Mouse (Mus musculus) lung, postnatal 14 days (tissue): ENCODE measurements around the gene Abtb2.

Source experiments
- DNase-seq: peaks from one replicate; pipeline ENCODE4 v3.0.0; 2021

The Abtb2 gene

DNA sequence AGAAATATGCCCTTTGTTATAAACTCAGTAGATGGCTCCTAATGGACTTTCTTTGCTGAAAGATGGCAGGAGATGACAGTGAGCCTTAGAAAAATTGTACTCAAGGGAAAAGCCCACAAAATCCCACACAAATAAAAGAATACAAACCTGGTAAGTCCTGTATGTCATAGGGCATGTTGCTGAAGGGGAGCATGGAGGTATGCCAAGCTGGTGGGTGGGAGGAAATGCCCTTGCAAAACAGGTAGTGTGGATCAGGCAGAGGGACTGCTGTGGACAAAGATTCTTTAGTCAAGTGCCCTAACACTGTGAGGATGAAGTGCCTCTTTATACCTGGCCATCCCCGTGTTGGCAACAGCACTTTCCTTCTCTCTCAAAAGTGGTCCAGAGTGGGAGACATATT, 126.7 kb downstream of the Abtb2 start:
- DNase-seq, result no peak

DNA sequence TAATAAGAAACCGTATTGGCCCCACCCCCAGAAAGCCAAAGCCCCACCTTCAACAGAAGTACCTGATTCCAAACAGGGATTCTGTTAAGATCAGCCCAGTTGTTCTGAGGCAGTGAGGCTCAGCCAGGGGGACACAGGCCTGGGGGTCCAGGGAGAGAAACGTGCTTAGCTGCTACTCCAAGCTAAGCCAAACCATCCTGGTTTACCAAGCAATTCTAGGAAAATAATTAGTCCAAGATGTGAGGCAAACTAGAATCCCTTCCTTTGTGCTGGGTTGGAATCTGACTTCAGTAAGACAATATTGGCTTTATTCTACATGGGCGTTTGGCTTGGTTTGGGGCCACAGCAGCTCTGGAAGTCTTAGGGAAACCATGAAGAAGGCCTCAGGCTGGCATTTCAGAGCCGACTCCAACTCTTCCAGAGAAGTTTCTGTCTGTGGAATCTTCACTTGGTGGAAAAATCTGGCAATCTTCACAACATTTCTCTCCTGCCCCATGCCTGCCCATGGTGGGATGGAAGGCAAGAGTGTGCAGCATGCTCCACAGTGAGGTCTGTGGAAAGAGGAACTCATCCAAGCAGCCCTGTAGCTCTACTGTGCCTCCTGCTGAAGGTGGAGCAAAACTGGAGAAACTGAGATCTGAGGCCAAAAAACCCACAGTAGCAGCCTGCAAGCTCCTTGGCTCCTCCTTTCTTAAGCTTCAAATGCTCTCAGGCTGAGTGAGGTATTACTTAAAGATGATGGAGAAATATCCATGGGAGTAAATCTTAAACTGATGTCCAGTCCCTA, 128.9 kb downstream of the Abtb2 start:
- no peak for DNase-seq

DNA sequence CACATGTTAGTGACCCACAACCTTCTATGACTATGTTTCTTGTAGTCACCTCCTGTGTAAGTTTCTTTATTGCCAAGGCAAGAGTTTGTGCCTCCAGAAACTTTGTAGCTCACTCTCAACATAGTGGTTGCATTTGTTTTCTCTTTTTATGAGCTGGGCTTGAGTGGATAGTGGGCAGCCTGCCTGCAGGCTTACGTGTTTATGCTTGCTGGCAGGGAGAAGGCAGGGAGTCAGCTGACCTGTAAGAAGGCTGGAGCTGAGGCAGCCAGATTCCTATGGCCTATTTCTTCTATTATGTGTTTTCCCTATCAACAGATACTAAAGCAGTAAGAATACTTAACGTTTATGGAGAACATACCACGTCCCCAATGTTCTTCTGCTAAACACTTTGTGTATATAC, 130.1 kb downstream of the Abtb2 start:
- DNase-seq, result peak; percentile 67

DNA sequence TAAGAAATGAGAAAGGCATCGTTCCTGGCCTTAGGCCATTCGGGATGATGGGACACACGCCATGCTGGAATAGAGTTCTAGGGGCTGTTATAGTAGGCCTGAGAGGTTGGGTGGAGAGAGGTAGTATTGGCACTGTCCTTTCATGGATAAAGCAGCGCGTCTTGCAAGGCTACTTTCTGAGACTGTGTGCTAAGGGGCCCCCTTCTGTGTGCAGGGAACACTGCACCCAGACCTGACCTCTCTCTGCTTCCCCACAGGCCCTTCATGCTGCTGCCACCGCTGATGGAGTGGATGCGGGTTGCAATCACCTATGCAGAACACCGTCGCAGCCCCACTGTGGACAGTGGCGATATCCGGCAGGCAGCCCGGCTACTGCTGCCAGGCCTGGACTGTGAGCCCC, 134.4 kb downstream of the Abtb2 start:
- no peak for DNase-seq

DNA sequence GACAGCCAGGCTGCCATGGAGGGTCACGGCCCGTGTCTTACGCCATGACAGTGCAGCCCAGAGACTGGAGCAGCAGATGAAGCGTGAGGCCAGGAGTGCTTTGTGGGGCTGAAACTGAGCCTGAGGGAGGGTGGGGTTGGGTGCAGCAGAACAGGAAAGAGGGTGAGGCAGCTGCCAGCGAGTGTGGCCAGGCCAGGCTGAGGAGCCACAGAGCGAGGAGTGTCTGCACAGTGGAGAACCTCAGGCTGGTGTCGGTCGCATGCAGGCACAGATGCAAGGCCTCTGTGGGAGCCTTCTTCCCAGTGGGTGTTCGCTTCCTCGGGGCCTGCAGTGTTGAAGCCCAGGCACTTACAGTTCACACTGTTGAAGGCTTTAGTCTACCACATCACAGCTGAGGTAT, 137.2 kb downstream of the Abtb2 start:
- no peak for DNase-seq

DNA sequence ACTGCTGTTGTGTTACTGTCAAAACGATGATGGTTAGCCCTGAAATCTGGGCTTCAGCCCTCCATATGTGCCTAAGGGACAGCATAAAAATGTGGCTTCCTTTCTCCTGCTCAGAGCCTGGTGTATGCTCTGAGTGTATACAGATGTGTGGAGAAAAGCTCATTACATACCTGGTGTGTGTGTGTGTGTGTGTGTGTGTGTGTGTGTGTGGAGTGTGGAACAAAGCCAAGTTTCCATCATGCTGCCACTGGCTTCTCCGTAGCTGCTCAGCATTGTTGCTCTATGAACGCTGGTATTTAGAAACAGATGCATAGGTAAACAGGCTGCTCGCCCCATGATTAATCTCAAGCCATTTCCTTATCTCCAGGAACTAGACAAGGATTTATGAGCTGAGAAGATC, 137.8 kb downstream of the Abtb2 start:
- DNase-seq, result no peak

DNA sequence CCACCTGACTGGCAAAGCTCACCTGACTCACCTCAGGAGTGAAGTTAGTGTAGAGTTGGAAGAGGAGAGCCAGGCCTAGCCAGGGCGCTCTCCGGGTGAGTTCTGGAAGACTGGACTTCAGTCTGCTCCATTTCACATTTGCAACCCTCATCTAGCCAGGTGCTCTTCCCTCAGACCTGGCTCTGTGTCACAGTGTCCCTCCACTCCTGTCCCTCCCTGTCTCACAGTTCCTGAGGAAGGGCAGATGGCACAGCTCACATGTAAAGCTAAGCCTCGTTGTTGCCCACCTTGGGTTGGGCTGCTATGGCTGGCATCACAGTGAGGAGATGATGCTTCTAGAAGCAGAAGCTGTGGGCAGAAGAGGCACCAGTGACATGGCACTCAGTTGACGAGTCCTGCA, 139.7 kb downstream of the Abtb2 start:
- DNase-seq, result no peak

DNA sequence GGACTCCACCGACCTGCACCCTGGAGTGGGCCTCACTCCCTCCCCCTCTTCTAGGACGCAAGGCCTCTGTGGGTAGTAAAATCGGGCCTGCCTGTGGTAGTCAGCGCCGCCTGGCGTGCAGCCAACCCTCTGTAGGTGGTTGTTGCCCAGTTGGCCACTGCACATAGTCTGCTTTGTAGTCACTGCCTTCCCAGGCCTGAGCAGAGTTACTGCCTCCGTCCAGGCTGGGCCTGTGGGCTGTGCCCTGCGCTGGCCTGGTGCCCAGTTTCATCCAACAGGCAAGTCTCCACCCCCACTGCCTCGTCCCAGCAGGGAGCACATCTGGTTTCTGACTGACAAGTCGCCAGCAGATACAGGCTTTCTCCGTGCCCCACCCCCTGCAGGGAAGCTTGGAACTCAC, 140.1 kb downstream of the Abtb2 start:
- peak; percentile 58 for DNase-seq

DNA sequence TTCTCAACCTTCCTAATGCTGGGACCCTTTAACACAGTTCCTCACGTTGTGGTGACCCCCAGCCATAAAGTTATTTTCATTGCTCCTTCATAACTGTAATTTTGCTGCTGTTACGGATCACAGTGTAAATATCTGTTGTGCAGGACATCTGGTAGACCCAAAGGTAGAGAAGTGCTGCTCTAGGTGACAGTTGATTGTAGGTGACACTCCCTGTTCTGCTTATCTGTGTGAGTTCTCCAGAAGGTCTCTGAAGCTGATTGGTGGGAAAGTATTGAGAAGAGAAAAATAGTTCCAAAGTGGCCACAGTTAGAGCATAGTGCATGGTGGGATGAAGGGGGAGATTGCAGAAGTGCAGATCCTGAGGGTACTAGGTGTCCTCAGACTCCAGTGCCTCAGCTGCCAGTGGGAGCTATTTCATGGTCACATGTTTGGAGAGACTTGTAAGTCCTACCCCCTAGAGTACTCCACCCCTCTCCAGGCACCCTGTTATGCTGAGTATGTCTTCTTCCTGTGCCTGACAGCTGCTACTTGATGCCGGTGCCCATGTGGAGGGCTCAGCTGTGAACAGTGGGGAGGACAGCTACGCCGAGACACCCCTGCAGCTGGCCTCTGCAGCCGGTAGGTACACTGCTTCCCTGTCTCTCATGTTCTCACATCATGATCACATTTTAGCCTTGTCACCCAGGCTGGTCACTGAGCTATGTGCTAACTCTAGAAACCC, 141.1 kb downstream of the Abtb2 start:
- DNase-seq, result no peak

DNA sequence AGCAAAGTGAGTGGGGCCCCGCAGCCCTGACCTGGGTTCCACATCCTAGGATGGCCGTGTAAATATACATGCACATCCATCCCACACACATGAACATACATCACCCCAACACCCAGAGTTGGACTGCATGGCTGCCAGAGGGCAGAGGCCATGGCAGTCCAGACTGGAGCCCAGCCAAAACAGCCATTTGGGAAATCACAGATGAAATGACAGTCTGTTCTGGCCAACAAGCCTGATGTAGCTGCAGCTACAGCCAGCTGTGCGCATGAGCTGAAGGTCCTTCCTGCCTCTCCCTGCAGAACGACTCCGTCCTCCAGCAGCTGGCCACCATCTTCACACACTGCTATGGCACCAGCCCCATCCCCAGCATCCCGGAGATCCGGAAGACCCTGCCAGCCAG, 144.7 kb downstream of the Abtb2 start:
- peak; percentile 57 for DNase-seq

DNA sequence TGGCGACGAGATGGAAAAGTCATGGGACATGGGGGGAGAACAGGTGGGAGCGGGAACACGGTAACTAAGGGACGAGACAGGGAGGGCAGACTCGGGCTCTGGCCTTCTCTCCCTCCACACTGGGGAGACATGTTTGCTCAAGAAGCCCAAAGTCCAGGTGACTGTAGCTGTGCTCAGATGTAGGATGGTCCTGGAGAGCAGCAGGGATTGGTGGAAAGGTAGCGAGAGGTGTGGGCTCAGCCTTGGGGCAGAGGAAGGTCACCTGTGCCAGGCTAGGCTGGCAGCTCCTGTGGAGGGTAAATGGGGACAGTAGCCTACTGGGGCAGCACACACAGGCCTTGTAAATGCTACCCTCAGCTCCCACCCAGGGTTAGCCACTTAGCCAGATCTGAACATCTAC, 147.7 kb downstream of the Abtb2 start:
- no peak for DNase-seq

DNA sequence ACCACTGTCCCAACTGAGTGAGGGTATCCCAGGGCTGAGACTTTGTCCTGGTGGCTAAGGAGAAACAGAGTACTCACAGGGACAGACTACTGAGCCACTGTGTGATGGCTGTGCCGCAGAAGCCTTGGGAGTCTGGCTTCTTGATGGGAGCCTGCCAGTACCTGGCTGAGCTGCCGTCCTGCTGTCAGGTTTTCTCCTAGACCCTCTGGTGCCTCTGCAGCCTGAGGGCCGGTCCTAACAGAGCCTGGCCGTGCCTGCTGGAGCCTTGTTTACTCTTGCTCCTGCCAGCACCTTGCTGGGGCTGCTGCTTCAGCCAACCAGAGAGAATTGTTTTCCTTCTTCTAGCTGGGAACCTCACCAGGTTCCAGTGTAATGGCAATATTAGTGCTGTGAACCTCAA, 148.3 kb downstream of the Abtb2 start:
- no peak for DNase-seq

DNA sequence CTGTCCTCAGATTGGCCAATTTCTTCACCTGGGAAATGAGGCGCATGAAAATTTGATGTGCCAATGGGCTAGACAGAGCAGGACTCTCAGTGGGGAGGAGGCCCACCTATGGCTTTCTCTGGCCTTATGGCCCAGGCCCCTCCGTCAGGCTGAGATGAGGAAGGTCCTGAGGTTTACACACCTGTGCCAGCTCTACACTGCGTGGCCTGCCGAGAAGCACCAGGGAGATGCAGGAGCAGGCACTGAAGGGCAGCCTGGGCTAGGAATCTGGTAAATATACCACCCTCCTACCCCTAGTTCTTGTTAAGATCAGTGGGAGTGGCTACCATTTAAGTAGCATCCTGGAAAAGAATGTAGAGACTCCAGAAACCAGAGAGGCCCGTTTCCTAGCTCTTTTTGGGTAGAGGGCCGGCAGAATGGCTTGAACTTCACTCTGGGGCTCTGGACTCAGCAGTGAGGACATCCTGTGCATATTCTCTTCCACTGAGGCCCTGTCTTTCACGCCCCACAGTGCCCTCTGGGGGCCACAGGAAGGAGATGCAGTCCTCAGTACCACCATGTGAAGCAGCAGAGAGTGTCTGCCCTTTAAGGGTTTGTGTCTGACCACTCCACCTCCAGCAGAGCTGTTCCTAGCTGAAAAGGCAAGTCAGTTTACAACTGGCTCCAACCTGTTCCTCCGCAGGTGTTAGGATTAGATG, 152.6 kb downstream of the Abtb2 start:
- DNase-seq, result peak; percentile 76

DNA sequence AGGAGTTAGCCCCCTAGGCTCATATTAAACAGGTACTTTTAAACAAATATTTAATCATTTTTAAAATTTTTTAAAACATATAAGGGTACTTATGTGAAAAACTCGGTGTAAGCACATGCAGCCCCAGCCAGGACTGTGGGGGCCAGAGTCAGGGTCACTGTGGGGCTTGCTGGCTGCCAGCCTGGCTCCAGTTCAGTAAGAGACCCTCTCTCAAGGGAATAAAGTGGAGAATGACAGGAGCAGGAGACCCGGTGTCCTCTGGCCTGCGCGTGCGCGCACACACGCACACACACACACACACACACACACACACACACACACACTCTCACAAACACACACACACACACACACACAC, 153.2 kb downstream of the Abtb2 start:
- no peak for DNase-seq

DNA sequence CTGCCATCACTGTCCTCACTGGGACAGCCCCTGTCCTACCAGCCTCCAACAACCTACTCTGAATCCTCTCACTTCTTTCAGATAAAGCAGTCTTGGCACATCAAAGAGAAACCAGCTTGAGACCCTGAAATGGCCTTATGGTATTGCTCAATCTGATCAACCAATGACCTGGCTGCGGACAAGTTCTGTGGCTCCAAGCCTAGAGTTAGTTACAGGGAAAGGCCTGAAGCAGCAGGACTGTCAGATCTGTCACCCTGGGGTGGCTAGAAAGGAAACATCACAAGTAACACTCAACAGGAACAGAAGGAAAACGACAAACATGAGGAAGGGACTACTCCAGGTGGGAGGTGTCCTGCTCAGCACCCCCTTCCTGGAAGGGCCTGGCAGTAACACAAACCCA, 158.4 kb downstream of the Abtb2 start:
- peak; percentile 14 for DNase-seq

DNA sequence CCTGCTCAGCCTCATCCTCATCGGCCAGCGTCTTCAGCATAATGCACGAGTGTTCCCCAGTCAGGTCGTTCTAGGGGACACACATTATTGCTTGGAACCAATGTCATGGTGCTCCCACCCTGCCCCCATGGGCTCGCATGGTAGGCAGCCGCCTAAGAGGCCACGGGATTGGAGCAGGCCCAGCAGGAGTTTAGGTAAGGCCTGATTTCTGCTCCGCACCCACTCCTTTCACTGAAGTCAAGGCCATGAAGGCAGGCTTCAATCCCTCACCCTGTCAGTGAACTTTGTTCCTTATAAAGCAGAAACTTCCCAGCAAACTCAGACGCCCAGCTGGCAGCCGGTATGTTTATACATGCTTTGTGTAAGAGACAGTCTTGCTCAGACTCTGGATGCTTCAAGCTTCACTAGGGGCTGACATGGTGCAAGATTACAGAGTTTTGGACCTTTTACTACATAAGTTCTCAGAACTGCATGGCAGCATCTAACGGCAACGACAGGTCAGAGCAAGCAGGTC, 162.0 kb downstream of the Abtb2 start:
- peak; percentile 20 for DNase-seq

DNA sequence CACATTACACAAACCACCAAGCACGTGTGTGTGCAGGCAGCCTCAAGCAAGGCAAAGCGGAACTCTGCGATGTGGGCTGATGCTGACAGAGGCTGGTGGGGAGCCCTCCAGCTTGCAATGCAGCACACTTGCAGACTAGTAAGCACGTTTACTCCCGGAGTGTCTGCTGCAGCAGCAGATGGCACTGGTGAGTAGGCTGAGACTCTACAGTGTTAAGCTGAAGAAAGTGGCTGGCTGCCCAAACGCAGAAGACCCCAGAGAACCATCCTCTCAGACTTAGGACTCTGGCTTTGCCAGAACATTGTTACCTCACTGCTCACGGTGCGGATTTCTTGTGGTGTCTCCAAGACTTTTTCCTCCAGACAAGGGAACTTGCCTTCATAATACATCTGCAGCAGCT, 164.9 kb downstream of the Abtb2 start:
- DNase-seq, result no peak

DNA sequence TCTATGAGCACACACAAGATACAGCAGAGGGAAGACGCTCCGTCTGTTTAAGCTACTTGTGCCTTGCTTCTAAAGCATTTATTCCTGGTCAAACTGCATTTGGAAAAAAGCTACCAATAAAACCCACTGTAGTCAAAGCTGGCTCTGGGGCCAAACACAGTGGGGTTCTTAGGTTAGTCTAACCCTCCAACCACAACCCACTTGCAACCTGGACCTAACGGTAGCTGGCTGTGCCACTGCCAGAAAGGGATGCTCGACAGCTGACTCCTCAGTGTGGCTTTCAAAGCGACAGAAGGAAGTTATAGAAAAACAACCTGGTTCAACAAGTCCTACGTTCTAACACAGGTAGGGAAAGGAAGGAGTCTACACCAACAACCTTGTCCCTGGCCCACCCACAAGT, 165.3 kb downstream of the Abtb2 start:
- DNase-seq, result no peak

DNA sequence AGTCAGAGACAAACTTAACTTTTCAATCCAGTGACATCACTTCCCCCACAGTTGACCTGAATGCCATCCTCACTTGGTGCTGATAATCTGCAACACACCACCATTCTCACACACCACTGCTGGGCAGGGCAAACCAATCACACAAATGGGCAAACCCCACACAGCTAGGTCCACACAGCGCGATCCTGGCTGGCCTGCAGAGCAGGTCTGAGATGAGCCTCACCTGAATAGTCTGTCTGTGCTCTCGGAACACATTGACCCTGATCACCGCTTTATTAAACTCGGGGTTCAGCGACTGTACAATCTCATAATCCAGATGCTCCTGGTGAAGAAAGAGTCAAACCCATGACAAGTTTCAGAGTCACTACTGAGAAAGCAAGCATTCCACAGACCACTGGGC, 176.7 kb downstream of the Abtb2 start:
- DNase-seq, result no peak

DNA sequence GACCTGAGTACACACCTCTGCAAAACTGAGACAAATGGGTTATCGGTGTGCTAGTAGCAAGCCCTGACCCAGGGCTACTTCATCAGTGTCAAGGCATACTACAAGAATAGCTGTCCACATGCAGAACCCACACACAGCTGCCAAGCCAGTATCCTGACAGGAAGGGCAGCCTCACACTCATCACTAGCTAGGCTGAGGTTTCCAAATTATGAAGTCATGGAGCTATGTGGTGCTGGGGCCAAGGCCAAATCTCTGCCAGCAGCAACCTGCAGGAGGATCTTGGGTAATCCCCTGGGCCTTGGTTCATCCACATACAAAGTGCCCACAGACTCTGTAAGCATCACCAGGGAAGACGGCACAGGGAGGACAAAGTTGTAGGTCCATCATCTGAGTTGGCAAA, 177.4 kb downstream of the Abtb2 start:
- DNase-seq, result no peak

DNA sequence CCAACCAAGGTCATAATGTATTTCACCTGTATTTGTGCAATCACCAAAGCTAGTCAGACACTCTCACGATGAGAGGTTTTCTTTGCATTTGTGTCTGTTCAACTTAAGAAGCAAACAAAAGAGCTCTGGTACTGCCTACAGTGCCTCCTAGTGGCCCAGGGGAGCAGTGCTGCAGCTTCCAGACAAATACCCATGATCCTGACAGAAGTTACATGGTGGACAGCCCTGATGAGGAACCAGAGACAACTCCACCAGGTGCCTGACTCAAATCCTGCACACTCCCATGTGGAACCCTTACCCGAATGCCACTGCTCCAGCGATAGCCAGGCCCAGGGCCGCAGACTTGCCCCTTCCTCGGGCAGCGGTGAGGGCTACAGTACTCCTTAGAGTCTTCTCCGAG, 177.9 kb downstream of the Abtb2 start:
- peak; percentile 75 for DNase-seq

DNA sequence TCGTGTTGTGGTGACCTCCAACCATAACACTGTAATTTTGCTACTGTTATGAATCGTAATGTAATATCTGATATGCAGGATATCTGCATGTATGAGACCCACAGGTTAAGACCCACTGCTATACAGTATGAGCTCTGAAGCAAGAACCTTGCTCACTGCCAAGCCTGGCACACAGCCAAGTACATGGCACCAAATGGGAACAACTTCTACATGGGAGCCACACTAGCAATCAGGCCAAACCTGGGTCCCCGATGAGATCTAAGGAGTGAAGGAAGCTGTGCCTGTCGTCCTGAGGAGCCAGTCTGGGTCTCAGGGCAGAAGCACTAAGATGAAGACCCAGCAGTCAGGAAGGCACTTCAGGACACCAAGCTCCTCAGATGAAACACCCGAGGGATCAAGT, 179.4 kb downstream of the Abtb2 start:
- no peak for DNase-seq

DNA sequence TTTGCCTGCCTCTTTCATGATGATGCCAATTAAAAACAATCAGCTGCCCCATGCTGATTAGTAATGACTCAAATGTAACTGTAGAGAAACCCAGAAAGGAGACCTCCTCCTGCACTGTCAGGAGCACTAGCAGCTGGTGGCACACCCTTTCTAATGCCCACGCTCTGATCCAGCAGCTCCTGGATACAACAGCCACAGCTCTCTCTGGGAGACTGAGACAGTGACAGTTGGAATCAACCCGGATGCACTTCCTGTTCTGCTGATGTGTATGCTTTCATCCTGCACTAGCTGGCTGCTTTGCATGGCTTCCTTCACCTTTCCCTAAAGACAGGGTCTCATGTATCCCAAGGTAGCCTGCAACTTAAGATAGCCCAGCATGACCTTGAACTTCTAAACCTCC, 180.0 kb downstream of the Abtb2 start:
- DNase-seq, result no peak

DNA sequence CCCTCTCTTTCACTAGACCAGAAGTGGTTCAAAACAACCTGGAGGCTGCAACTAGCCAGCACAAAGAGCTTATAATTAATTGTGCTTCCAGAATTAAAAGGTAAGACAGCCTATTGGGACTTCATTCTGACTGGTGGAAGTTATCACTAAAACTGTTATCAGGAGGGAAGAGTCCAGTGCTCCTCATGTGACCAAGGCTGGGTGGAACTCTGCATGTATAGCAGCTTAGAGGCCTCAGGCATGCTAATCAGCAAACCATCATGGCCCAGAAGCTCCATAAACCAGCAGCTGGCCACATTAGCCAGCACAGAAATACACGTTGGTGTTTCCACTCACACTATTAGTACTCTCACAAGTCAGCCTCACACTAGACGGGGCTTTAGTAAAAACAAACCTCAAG, 180.7 kb downstream of the Abtb2 start:
- no peak for DNase-seq
